Mouse (Mus musculus) embryonic facial prominence, embryonic 11.5 days (tissue): Measurements from ENCODE around the gene Tle2. TPM values are rescaled to one million over a fixed set of nuclear protein-coding genes. Genes with fewer than 3 reads are reported as not detected.
A peak's percentile ranks its signal among the peaks of the same experiment; 100 is the strongest.

ENCODE experiments used
- ATAC-seq: fragments of 200-750 bp; cut with Nextera tagmentation; replicated peaks from 2 replicates; pipeline ENCODE4 v1.8.0; 2017; ENCODE audit warnings: low read depth; ENCODE audit not compliant: insufficient number of reproducible peaks, low FRiP score, low TSS enrichment
- DNase-seq: peaks from one replicate; pipeline ENCODE4 v3.0.0-alpha.2; 2015; ENCODE audit warnings: low spot score
- H3K27ac ChIP-seq: fragments of 300-500 bp; sonication (generic); replicated peaks from 2 replicates; pipeline ENCODE4 v1.5.1; 2014; ENCODE audit warnings: mild to moderate bottlenecking, low read depth, low read length, control low read depth
- H3K27me3 ChIP-seq: fragments of 300-500 bp; sonication (generic); 2 replicates; pipeline ENCODE4 v1.6.1; 2014; ENCODE audit warnings: mild to moderate bottlenecking, low read length, moderate library complexity, mixed read lengths; ENCODE audit not compliant: control insufficient read depth, insufficient read depth
- H3K36me3 ChIP-seq: fragments of 300-500 bp; sonication (generic); replicated peaks from 2 replicates; pipeline ENCODE4 v1.6.1; 2014; ENCODE audit warnings: low read depth, mild to moderate bottlenecking, low read length, moderate library complexity, mixed read lengths; ENCODE audit not compliant: control insufficient read depth, insufficient read depth
- H3K4me1 ChIP-seq: fragments of 300-500 bp; sonication (generic); 2 replicates; pipeline ENCODE4 v1.6.1; 2014; ENCODE audit warnings: low read length, mixed read lengths; ENCODE audit not compliant: control insufficient read depth, insufficient read depth
- H3K4me2 ChIP-seq: fragments of 300-500 bp; sonication (generic); 2 replicates; pipeline ENCODE4 v1.6.1; 2014; ENCODE audit warnings: low read depth, mild to moderate bottlenecking, control low read depth, low read length, moderate library complexity
- H3K4me3 ChIP-seq: fragments of 300-500 bp; sonication (generic); 2 replicates; pipeline ENCODE4 v1.5.1; 2014; ENCODE audit warnings: low read depth, low read length, control low read depth
- H3K9ac ChIP-seq: fragments of 300-500 bp; sonication (generic); replicated peaks from 2 replicates; pipeline ENCODE4 v1.6.1; 2014; ENCODE audit warnings: mild to moderate bottlenecking, control low read depth, low read length
- H3K9me3 ChIP-seq: fragments of 300-500 bp; sonication (generic); replicated peaks from 2 replicates; pipeline ENCODE4 v1.6.1; 2016; ENCODE audit warnings: mild to moderate bottlenecking, low read length, inconsistent platforms, mixed read lengths; ENCODE audit not compliant: control insufficient read depth
- WGBS: fragments of 180-500 bp; shearing (Covaris S2); extraction: QIAGEN DNeasy Blood & Tissue Kit; methylation state at CpG from one replicate; pipeline ENCODE4 v1.1.7; 2014; 5-methylcytosine and 5-hydroxymethylcytosine counted together
- polyA plus RNA-seq: library from polyadenylated mRNA; unstranded; fragments of >200 nt; fragmentation: Nextera tagmentation; extraction: Ambion mirVana; gene quantifications from 2 replicates; pipeline ENCODE4 v1.2.1, GENCODE M21; 2014

Gene Tle2
- polyA plus RNA-seq, 1 experiment from 2014 or later: 14.1 TPM

- Histone ChIP-seq H3K4me1 (peaks cover 15% of the 10 kb centered on the region), H3K27ac (no peak overlapping the region), H3K9ac (no peak overlapping the region), H3K36me3 (no peaks in the 10 kb centered on the region), H3K27me3 (peaks cover 5% of the 10 kb centered on the region; the same call in 1 of the 2 replicates), H3K4me2 (no peak overlapping the region), H3K4me3 (no peak overlapping the region), H3K9me3 (no peaks in the 10 kb centered on the region)
- ATAC-seq: no peak
- no peak for DNase-seq
- WGBS: 73% methylated on average over 9 of the region's 9 CpGs
These were observed 17.5 kb downstream of the Tle2 start for GRCm38 (mm10) chr10:81591846-81592245.

GRCm38 (mm10) chr10:81592631-81593030 lies 18.3 kb downstream of the Tle2 start:
- no peak overlapping the region for H3K4me3 ChIP-seq
- WGBS: 81% methylated on average over 7 of the region's 7 CpGs
- no peak overlapping the region for H3K4me2 ChIP-seq
- no peak overlapping the region for H3K27ac ChIP-seq
- no peaks in the 10 kb centered on the region for H3K9me3 ChIP-seq
- ATAC-seq (no peak), DNase-seq (no peak)
- no peak overlapping the region for H3K9ac ChIP-seq
- H3K36me3 ChIP-seq: no peaks in the 10 kb centered on the region
- peaks cover 19% of the 10 kb centered on the region for H3K4me1 ChIP-seq
- H3K27me3 ChIP-seq: no peaks in the 10 kb centered on the region; the same call in 1 of the 2 replicates

DNA sequence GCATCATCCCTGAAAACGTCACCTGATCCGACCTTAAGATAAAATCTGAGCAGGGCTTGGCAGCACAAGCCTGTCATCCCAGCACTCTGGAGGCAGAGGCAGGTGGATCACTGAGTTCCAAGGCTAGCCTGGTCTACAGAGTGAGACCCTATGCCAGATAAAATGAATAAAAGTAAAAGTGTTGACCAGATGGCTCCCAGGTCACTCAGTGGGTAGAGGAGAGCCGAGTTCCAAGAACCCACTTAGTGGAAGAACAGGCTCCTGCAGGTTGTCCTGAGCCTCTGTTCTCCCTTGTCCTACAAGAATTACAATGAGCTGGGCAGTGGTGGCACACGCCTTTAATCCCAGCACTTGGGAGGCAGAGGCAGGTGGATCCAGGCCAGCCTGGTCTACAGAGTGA lies 18.9 kb downstream of the Tle2 start:
- no peak for ATAC-seq
- no peaks in the 10 kb centered on the region for H3K9me3 ChIP-seq
- H3K4me2 ChIP-seq: no peak overlapping the region
- H3K4me3 ChIP-seq: no peak overlapping the region
- no peak for DNase-seq
- no peak overlapping the region for H3K27ac ChIP-seq
- H3K9ac ChIP-seq: no peak overlapping the region
- peaks cover 20% of the 10 kb centered on the region for H3K4me1 ChIP-seq
- no peaks in the 10 kb centered on the region for H3K27me3 ChIP-seq
- 66% methylated on average over 4 of the region's 4 CpGs for WGBS
- no peaks in the 10 kb centered on the region for H3K36me3 ChIP-seq

- Histone ChIP-seq H3K4me1 (peaks cover 20% of the 10 kb centered on the region), H3K9ac (no peak overlapping the region), H3K9me3 (no peaks in the 10 kb centered on the region), H3K4me3 (no peak overlapping the region), H3K4me2 (no peak overlapping the region), H3K36me3 (no peaks in the 10 kb centered on the region), H3K27me3 (no peaks in the 10 kb centered on the region; the same call in 1 of the 2 replicates), H3K27ac (no peak overlapping the region)
- no peak for DNase-seq
- ATAC-seq: no peak
- WGBS: 76% methylated on average over 18 of the region's 18 CpGs
These were observed 19.6 kb downstream of the Tle2 start for GRCm38 (mm10) chr10:81593935-81594334.

- peaks cover 20% of the 10 kb centered on the region for H3K4me1 ChIP-seq
- no peaks in the 10 kb centered on the region for H3K36me3 ChIP-seq
- H3K9ac ChIP-seq: no peak overlapping the region
- no peak overlapping the region for H3K4me2 ChIP-seq
- ATAC-seq: no peak
- DNase-seq: no peak
- H3K27ac ChIP-seq: no peak overlapping the region
- no peaks in the 10 kb centered on the region for H3K9me3 ChIP-seq
- no peak overlapping the region for H3K4me3 ChIP-seq
- 30% methylated on average over 5 of the region's 5 CpGs for WGBS
- no peaks in the 10 kb centered on the region; the same call in 1 of the 2 replicates for H3K27me3 ChIP-seq
These were observed 21.2 kb downstream of the Tle2 start for GRCm38 (mm10) chr10:81595599-81595998.

DNA sequence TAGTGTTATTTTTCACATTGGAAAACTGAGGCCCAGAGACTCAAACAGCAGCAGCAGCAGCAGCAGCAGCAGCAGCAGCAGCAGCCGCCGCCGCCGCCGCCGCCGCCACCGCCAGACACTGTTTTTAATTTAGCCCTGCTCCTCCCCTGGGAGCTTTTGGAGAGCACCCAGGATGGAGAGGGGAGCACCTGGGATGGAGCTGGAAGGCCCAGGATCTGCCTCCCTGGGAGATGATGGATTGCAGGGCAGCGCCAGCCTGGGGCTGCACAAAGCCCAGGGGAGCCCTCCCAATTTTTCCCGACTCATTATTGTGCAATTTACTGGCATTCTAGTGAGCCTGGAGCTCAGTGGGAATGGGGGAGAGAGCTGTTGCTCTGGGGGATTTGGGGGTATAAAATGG lies 22.2 kb downstream of the Tle2 start:
- WGBS: 1% methylated on average over 10 of the region's 10 CpGs
- peak overlapping the region; percentile 60 for H3K27ac ChIP-seq
- peaks cover 24% of the 10 kb centered on the region for H3K4me1 ChIP-seq
- DNase-seq: peak; percentile 52
- no peak overlapping the region for H3K4me3 ChIP-seq
- H3K9me3 ChIP-seq: no peaks in the 10 kb centered on the region
- no peaks in the 10 kb centered on the region; the same call in 1 of the 2 replicates for H3K27me3 ChIP-seq
- H3K4me2 ChIP-seq: peak overlapping the region; percentile 36
- H3K36me3 ChIP-seq: no peaks in the 10 kb centered on the region
- ATAC-seq: no peak
- H3K9ac ChIP-seq: peak overlapping the region; percentile 28; the same call in 1 of the 2 replicates

- Histone ChIP-seq H3K9ac (no peak overlapping the region), H3K9me3 (no peaks in the 10 kb centered on the region), H3K4me2 (peak overlapping the region; percentile 22), H3K4me3 (no peak overlapping the region), H3K4me1 (peaks cover 24% of the 10 kb centered on the region), H3K36me3 (no peaks in the 10 kb centered on the region), H3K27ac (peak overlapping the region; percentile 60; the same call in 1 of the 2 replicates), H3K27me3 (no peaks in the 10 kb centered on the region; the same call in 1 of the 2 replicates)
- 7% methylated on average over 10 of the region's 12 CpGs for WGBS
- DNase-seq: peak; percentile 54
- ATAC-seq: 0 out of 2 replicates have a peak, but pooled peaks have one; percentile 14
These were observed 23.0 kb downstream of the Tle2 start for GRCm38 (mm10) chr10:81597137-81597950.

DNA sequence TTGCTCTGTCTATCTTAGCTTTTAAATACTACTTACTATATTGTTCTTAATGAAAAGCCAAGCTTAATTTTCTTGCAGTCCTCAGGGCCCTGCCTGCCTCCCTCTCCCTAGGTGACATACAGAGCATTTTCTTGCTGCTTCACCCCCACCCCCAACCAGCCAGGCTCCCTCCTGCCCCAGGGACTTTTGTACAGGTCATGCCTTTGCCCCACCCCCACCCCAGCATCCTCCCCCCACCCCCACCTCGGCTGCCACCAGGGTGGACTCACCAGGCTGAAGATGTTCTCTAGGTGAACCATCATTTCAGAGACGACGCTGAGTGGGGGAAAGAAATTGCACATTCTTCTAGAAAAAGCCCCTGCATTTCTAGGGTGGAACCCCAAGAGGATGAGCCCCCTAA lies 24.0 kb downstream of the Tle2 start:
- Histone ChIP-seq H3K27ac (no peak overlapping the region), H3K4me1 (peaks cover 24% of the 10 kb centered on the region)
- ATAC-seq: no peak

More for the DNA sequence above, 24.0 kb downstream of the Tle2 start:
- WGBS: 42% methylated on average over 3 of the region's 3 CpGs
- Histone ChIP-seq H3K9me3 (no peaks in the 10 kb centered on the region), H3K4me3 (no peak overlapping the region), H3K4me2 (no peak overlapping the region), H3K36me3 (no peaks in the 10 kb centered on the region), H3K9ac (no peak overlapping the region), H3K27me3 (no peaks in the 10 kb centered on the region; the same call in 1 of the 2 replicates)
- DNase-seq: no peak
